Mouse (Mus musculus) kidney, adult 2 months (tissue): ENCODE data around the gene Il2ra.

Experiments used
- CTCF ChIP-seq: fragments of 200-500 bp; conservative IDR thresholded peaks from 2 replicates; pipeline ENCODE4 v1.5.1; 2011; ENCODE audit warnings: low read depth, mild to moderate bottlenecking, control low read depth, low read length, moderate library complexity, mixed read lengths; ENCODE audit not compliant: insufficient read depth, insufficient read length
- POLR2A ChIP-seq: fragments of 200-500 bp; IDR thresholded peaks from one replicate; pipeline ENCODE4 v1.6.1; 2011; ENCODE audit warnings: low read depth, low read length, control low read depth

DNA sequence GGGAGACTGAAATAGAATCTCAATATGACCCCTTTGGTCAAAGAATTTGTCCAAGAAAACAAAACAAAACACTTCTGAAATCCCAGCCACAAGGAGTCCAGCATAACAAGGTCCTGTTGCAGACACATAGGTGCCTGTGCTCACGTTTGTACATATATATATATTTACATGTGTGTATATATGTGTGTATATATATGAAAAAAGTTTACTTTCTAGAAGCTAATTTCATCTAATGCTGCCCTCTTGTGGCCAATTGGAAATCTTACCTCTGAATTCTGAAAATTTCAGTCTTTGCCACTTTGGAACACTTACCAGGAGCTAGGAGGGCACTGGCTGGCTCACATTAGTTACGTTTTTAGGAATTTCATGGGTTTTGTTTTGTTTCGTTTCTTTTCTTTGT, 44.8 kb downstream of the Il2ra start:
- no peak for TF ChIP-seq CTCF
- no peak for TF ChIP-seq POLR2A
